Mouse (Mus musculus): Measurements from ENCODE around the gene Etv1. TPM values are rescaled to one million over a fixed set of nuclear protein-coding genes. Genes with fewer than 3 reads are reported as not detected.

Gene Etv1
- total RNA-seq, 1 experiment from 2014 or later: 4.2 TPM

- peak; percentile 70 to 78 for ATAC-seq (replicated peaks in 1 of 2; ENCODE audit: insufficient read depth in 1 of 2, low FRiP score in 2 of 2, low TSS enrichment in 1 of 2, low read depth in 1 of 2, poor library complexity in 2 of 2, severe bottlenecking in 2 of 2)
These were observed 81.3 kb downstream of the Etv1 start for GRCm38 (mm10) chr12:38860168-38861115.

GRCm38 (mm10) chr12:38863395-38863794 lies 84.2 kb downstream of the Etv1 start:
- peak; percentile 82 to 84 for ATAC-seq (replicated peaks in 1 of 2; ENCODE audit: insufficient read depth in 1 of 2, low FRiP score in 2 of 2, low TSS enrichment in 1 of 2, low read depth in 1 of 2, poor library complexity in 2 of 2, severe bottlenecking in 2 of 2)

- no peak for ATAC-seq (replicated peaks in 1 of 2; ENCODE audit: insufficient read depth in 1 of 2, low FRiP score in 2 of 2, low TSS enrichment in 1 of 2, low read depth in 1 of 2, poor library complexity in 2 of 2, severe bottlenecking in 2 of 2)
These were observed 85.0 kb downstream of the Etv1 start for GRCm38 (mm10) chr12:38863982-38864828.

- no peak for ATAC-seq (replicated peaks in 1 of 2; ENCODE audit: insufficient read depth in 1 of 2, low FRiP score in 2 of 2, low TSS enrichment in 1 of 2, low read depth in 1 of 2, poor library complexity in 2 of 2, severe bottlenecking in 2 of 2)
These were observed 95.4 kb downstream of the Etv1 start for GRCm38 (mm10) chr12:38874470-38874995.

- ATAC-seq (replicated peaks in 1 of 2; ENCODE audit: insufficient read depth in 1 of 2, low FRiP score in 2 of 2, low TSS enrichment in 1 of 2, low read depth in 1 of 2, poor library complexity in 2 of 2, severe bottlenecking in 2 of 2): peak; percentile 73 to 77
These were observed 125.3 kb downstream of the Etv1 start for GRCm38 (mm10) chr12:38904516-38904915.

- ATAC-seq (replicated peaks in 1 of 2; ENCODE audit: insufficient read depth in 1 of 2, low FRiP score in 2 of 2, low TSS enrichment in 1 of 2, low read depth in 1 of 2, poor library complexity in 2 of 2, severe bottlenecking in 2 of 2): no peak
These were observed 127.1 kb downstream of the Etv1 start for GRCm38 (mm10) chr12:38906314-38906713.

- ATAC-seq (replicated peaks in 1 of 2; ENCODE audit: insufficient read depth in 1 of 2, low FRiP score in 2 of 2, low TSS enrichment in 1 of 2, low read depth in 1 of 2, poor library complexity in 2 of 2, severe bottlenecking in 2 of 2): 0 out of 4 replicates have a peak, but pooled peaks have one; percentile 26 to 39
These were observed 127.6 kb downstream of the Etv1 start for GRCm38 (mm10) chr12:38906812-38907211.

- no peak for ATAC-seq (replicated peaks in 1 of 2; ENCODE audit: insufficient read depth in 1 of 2, low FRiP score in 2 of 2, low TSS enrichment in 1 of 2, low read depth in 1 of 2, poor library complexity in 2 of 2, severe bottlenecking in 2 of 2)
These were observed 129.8 kb downstream of the Etv1 start for GRCm38 (mm10) chr12:38908947-38909346.

Data from hematopoietic stem cell, adult 5-6 weeks (primary cell).